Mouse (Mus musculus) ES-E14 (cell line): ENCODE measurements around the gene Gm28845.

Experiments
- CHD2 ChIP-seq: IDR thresholded peaks from 2 replicates; pipeline ENCODE4 v1.6.1; 2014; ENCODE audit warnings: mild to moderate bottlenecking, low read depth, low read length, inconsistent platforms
- HCFC1 ChIP-seq: IDR thresholded peaks from 2 replicates; pipeline ENCODE4 v1.6.1; 2012; ENCODE audit warnings: low read length, inconsistent platforms, borderline replicate concordance; ENCODE audit not compliant: insufficient read depth
- MAFK ChIP-seq: IDR thresholded peaks from 2 replicates; pipeline ENCODE4 v1.6.1; 2014; ENCODE audit warnings: mild to moderate bottlenecking, low read depth, low read length, inconsistent platforms; ENCODE audit not compliant: insufficient read depth
- ZNF384 ChIP-seq: IDR thresholded peaks from 2 replicates; pipeline ENCODE4 v1.6.1; 2012; ENCODE audit warnings: low read depth, low read length, inconsistent platforms

- TF ChIP-seq ZNF384: no peak
- TF ChIP-seq CHD2: no peak
- no peak for TF ChIP-seq MAFK
- no peak for TF ChIP-seq HCFC1
Observed at GRCm38 (mm10) chr1:65144783-65145182, 25.4 kb upstream of the Gm28845 start.
